Mouse (Mus musculus) kidney, embryonic 16.5 days (tissue): Measurements from ENCODE around the gene Timp1. TPM values are rescaled to one million over a fixed set of nuclear protein-coding genes. Genes with fewer than 3 reads are reported as not detected.

Experiments
- ATAC-seq: fragments of 200-750 bp; cut with Nextera tagmentation; 2 replicates; pipeline ENCODE4 v1.8.0; 2017; ENCODE audit warnings: moderate TSS enrichment; ENCODE audit not compliant: low FRiP score, low TSS enrichment
- H3K27ac ChIP-seq: fragments of 300-500 bp; sonication (generic); 2 replicates; pipeline ENCODE4 v1.5.1; 2014; ENCODE audit warnings: low read length
- H3K27me3 ChIP-seq: fragments of 300-500 bp; sonication (generic); 2 replicates; pipeline ENCODE4 v1.6.1; 2014; ENCODE audit warnings: low read length, control low read depth, mixed read lengths; ENCODE audit not compliant: insufficient read depth
- H3K36me3 ChIP-seq: fragments of 300-500 bp; sonication (generic); 2 replicates; pipeline ENCODE4 v1.6.1; 2014; ENCODE audit warnings: low read length, control low read depth, mixed read lengths; ENCODE audit not compliant: insufficient read depth
- H3K4me1 ChIP-seq: fragments of 300-500 bp; sonication (generic); 2 replicates; pipeline ENCODE4 v1.6.1; 2014; ENCODE audit warnings: low read length, control low read depth, mixed read lengths; ENCODE audit not compliant: insufficient read depth
- H3K4me2 ChIP-seq: fragments of 300-500 bp; sonication (generic); replicated peaks from 2 replicates; pipeline ENCODE4 v1.6.1; 2014; ENCODE audit warnings: low read depth, low read length
- H3K4me3 ChIP-seq: fragments of 300-500 bp; sonication (generic); 2 replicates; pipeline ENCODE4 v1.5.1; 2014; ENCODE audit warnings: mild to moderate bottlenecking, low read length
- H3K9ac ChIP-seq: fragments of 300-500 bp; sonication (generic); replicated peaks from 2 replicates; pipeline ENCODE4 v1.6.1; 2014; ENCODE audit warnings: low read length
- H3K9me3 ChIP-seq: fragments of 300-500 bp; sonication (generic); 2 replicates; pipeline ENCODE4 v1.6.1; 2016; ENCODE audit warnings: low read length, control low read depth
- WGBS: fragments of 180-500 bp; shearing (Covaris S2); extraction: QIAGEN DNeasy Blood & Tissue Kit; methylation state at CpG from one replicate; pipeline ENCODE4 v1.1.7; 2014; 5-methylcytosine and 5-hydroxymethylcytosine counted together
- microRNA-seq: library from miRNA; unstranded; fragments of <30 nt; microRNA quantifications from one replicate; pipeline ENCODE4, GENCODE M21; 2016
- polyA plus RNA-seq: library from polyadenylated mRNA; unstranded; fragments of >200 nt; fragmentation: Nextera tagmentation; extraction: Ambion mirVana; gene quantifications from 2 replicates; pipeline ENCODE4 v1.2.1, GENCODE M21; 2015

Timp1 gene
- polyA plus RNA-seq, 1 experiment from 2014 or later = 19.3 TPM

- peak; percentile 94 for ATAC-seq
- Histone ChIP-seq H3K4me2 (peak within 1 kb of the TSS; percentile 61), H3K4me3 (peak within 1 kb of the TSS; percentile 45), H3K9ac (no peak within 1 kb of the TSS), H3K27ac (no peak within 1 kb of the TSS), H3K9me3 (no peaks in the 10 kb centered on the region), H3K27me3 (peaks cover 5% of the 10 kb centered on the region; the same call in 1 of the 2 replicates), H3K36me3 (no peaks in the 10 kb centered on the region), H3K4me1 (0 out of 2 replicates have a peak, but pooled peaks cover 2% of the 10 kb centered on the region)
- WGBS = 20% methylated on average over 41 of the region's 44 CpGs
Observed at GRCm38 (mm10) chrX:20920844-20921364, 50.9 kb downstream of the Timp1 start, which contains the start of gene Syn1. Gene Syn1 (minus strand): TSS chrX:20921004.

- ATAC-seq = no peak
- no peaks in the 10 kb centered on the region for H3K36me3 ChIP-seq
- H3K27ac ChIP-seq = no peak overlapping the region
- H3K4me1 ChIP-seq = 0 out of 2 replicates have a peak, but pooled peaks cover 2% of the 10 kb centered on the region
- H3K4me3 ChIP-seq = peak overlapping the region; percentile 45; the same call in 1 of the 2 replicates
- peak overlapping the region; percentile 61 for H3K4me2 ChIP-seq
- H3K9me3 ChIP-seq = no peaks in the 10 kb centered on the region
- no peak overlapping the region for H3K9ac ChIP-seq
- peaks cover 5% of the 10 kb centered on the region; the same call in 1 of the 2 replicates for H3K27me3 ChIP-seq
- WGBS = 45% methylated on average over 5 of the region's 5 CpGs
Observed at GRCm38 (mm10) chrX:20921366-20921765, 51.4 kb downstream of the Timp1 start.

GRCm38 (mm10) chrX:20923506-20923905 lies 53.5 kb downstream of the Timp1 start:
- H3K4me2 ChIP-seq = no peak overlapping the region
- H3K9ac ChIP-seq = no peak overlapping the region
- peaks cover 5% of the 10 kb centered on the region; the same call in 1 of the 2 replicates for H3K27me3 ChIP-seq
- WGBS = 77% methylated on average over 1 of the region's 1 CpGs
- H3K4me1 ChIP-seq = 0 out of 2 replicates have a peak, but pooled peaks cover 2% of the 10 kb centered on the region
- no peak overlapping the region for H3K4me3 ChIP-seq
- H3K27ac ChIP-seq = no peak overlapping the region
- no peak for ATAC-seq
- no peaks in the 10 kb centered on the region for H3K9me3 ChIP-seq
- H3K36me3 ChIP-seq = no peaks in the 10 kb centered on the region

Small RNAs within 50 kb of the gene (microRNA-seq; reads per million reads assigned to microRNA genes)
- gene Gm24824 (not detected), gene Mir5617 (not detected)

Other genes with a start within 250 kb of the Timp1 start
- 231 and 236 TPM in 2 replicates for gene Uba1, start 211.8 kb upstream of the Timp1 start, polyA plus RNA-seq
- 101 and 110 TPM in 2 replicates for gene Cdk16, start 182.2 kb upstream of the Timp1 start, polyA plus RNA-seq
- 50.8 and 53.1 TPM in 2 replicates for gene Usp11, start 166.3 kb upstream of the Timp1 start, polyA plus RNA-seq
- gene Araf, start 72.4 kb upstream of the Timp1 start, polyA plus RNA-seq = 124 and 143 TPM in 2 replicates
- gene Syn1, start 50.8 kb downstream of the Timp1 start, polyA plus RNA-seq = 0.27 and 0.51 TPM in 2 replicates
- 6.7 and 8.2 TPM in 2 replicates for gene Cfp, start 61.4 kb downstream of the Timp1 start, polyA plus RNA-seq
- 13.6 and 17.1 TPM in 2 replicates for gene Elk1, start 80.4 kb downstream of the Timp1 start, polyA plus RNA-seq
- gene Uxt, start 91.9 kb downstream of the Timp1 start, polyA plus RNA-seq = 58.0 and 58.7 TPM in 2 replicates
- 4.9 and 5.9 TPM in 2 replicates for gene Zfp182, start 192.2 kb downstream of the Timp1 start, polyA plus RNA-seq
- gene Spaca5, start 198.2 kb downstream of the Timp1 start, polyA plus RNA-seq = not detected in 2 replicates
- gene Zfp300, start 219.4 kb downstream of the Timp1 start, polyA plus RNA-seq = 1.5 and 2.0 TPM in 2 replicates
- gene Ssxa1, start 245.7 kb downstream of the Timp1 start, polyA plus RNA-seq = not detected in 2 replicates